Mouse (Mus musculus) gastrocnemius, postnatal 14 days (tissue): ENCODE results near the gene Gm10972. TPM values are rescaled to one million over a fixed set of nuclear protein-coding genes. Genes with fewer than 3 reads are reported as not detected.

ENCODE experiments used
- total RNA-seq, 2 experiments: library from RNA; stranded (reverse); gene quantifications; 2 replicates each; pipeline ENCODE4 v1.2.3; 2021

Gm10972 gene
- total RNA-seq, 2 experiments from 2014 or later = not detected

Other genes starting within 250 kb of the Gm10972 start
- under 1 TPM; 0.06 to 0.11 TPM for gene Lingo4, start 244.6 kb upstream of the Gm10972 start, total RNA-seq
- gene Tdrkh, start 229.8 kb upstream of the Gm10972 start, total RNA-seq = 1 to 10 TPM; 3.5 to 4.8 TPM
- gene Mrpl9, start 199.8 kb upstream of the Gm10972 start, total RNA-seq = 10 to 100 TPM; 40.4 to 47.1 TPM
- gene Oaz3, start 199.2 kb upstream of the Gm10972 start, total RNA-seq = not detected
- not detected for gene Celf3, start 164.8 kb upstream of the Gm10972 start, total RNA-seq
- 1 to 10 TPM; 3.0 to 3.8 TPM for gene Riiad1, start 162.8 kb upstream of the Gm10972 start, total RNA-seq
- gene Snx27, start 60.4 kb upstream of the Gm10972 start, total RNA-seq = 10 to 100 TPM; 23.8 to 25.1 TPM
- gene Tuft1, start 15.8 kb downstream of the Gm10972 start, total RNA-seq = 1 to 10 TPM in 1 of 2 experiments, under 1 TPM in 1; 0.98 to 1.4 TPM
- 1 to 10 TPM in 1 of 2 experiments, under 1 TPM in 1; 0.78 to 1.7 TPM for gene Selenbp2, start 50.4 kb downstream of the Gm10972 start, total RNA-seq
- under 1 TPM; 0.11 to 0.16 TPM for gene Cgn, start 143.4 kb downstream of the Gm10972 start, total RNA-seq
- 10 to 100 TPM; 13.9 to 18.1 TPM for gene Pogz, start 194.5 kb downstream of the Gm10972 start, total RNA-seq
- gene Psmb4, start 243.8 kb downstream of the Gm10972 start, total RNA-seq = 100 to 1,000 TPM; 202 to 211 TPM